Mouse (Mus musculus) CH12.LX (cell line): Measurements from ENCODE around the gene Dnah7b.
A peak's percentile ranks its signal among the peaks of the same experiment; 100 is the strongest.

Source experiments
- CTCF ChIP-seq, 2 experiments: IDR thresholded peaks in 1 of 2; conservative IDR thresholded peaks in 1 of 2; 2 replicates each; pipeline ENCODE4 v1.5.1; 2011 to 2012; ENCODE audit warnings: low read depth in 2 of 2, low read length in 2 of 2, improper control_type of control experiment in 1 of 2, inconsistent platforms in 1 of 2, mild to moderate bottlenecking in 1 of 2, moderate library complexity in 1 of 2
- EP300 ChIP-seq: IDR thresholded peaks from 2 replicates; pipeline ENCODE4 v1.6.1; 2011; ENCODE audit warnings: low read length, improper control_type of control experiment
- POLR2A ChIP-seq: IDR thresholded peaks from 2 replicates; pipeline ENCODE4 v1.6.1; 2011; ENCODE audit warnings: low read depth, mild to moderate bottlenecking, improper control_type of control experiment, low read length
- RCOR1 ChIP-seq: conservative IDR thresholded peaks from 2 replicates; pipeline ENCODE4 v1.6.1; 2012; ENCODE audit warnings: low read depth, mild to moderate bottlenecking, inconsistent platforms, low read length, improper control_type of control experiment
- ZKSCAN1 ChIP-seq: IDR thresholded peaks from 2 replicates; pipeline ENCODE4 v1.6.1; 2012; ENCODE audit warnings: low read depth, inconsistent platforms, low read length, improper control_type of control experiment, borderline replicate concordance

GRCm38 (mm10) chr1:46018382-46018977 lies 47.6 kb upstream of the Dnah7b start:
- TF ChIP-seq RCOR1 = no peak
- no peak for TF ChIP-seq ZKSCAN1
- TF ChIP-seq CTCF (conservative IDR thresholded peaks at IDR 0.05 in 1 of 2, IDR thresholded peaks at IDR 0.05 in 1 of 2; ENCODE audit: low read depth in 2 of 2, low read length in 2 of 2) = peak; percentile 10 to 57; a peak in 2 of 4 replicates
- TF ChIP-seq EP300 = no peak
- TF ChIP-seq POLR2A = no peak
